Mouse (Mus musculus): Measurements from ENCODE around the gene Phlpp1. TPM values are rescaled to one million over a fixed set of nuclear protein-coding genes. Genes with fewer than 3 reads are reported as not detected.

The Phlpp1 gene
- polyA plus RNA-seq, 1 experiment: 2.6 TPM

GRCm38 (mm10) chr1:106157961-106158515 lies 13.5 kb upstream of the Phlpp1 start:
- no peak overlapping the region for H3K27ac ChIP-seq (ENCODE audit: control insufficient read depth, insufficient read depth, low read depth, low read length, poor library complexity)
- H3K4me3 ChIP-seq (replicated peaks; ENCODE audit: control insufficient read depth, low read depth, low read length): no peak overlapping the region
- peaks cover 8% of the 10 kb centered on the region for H3K4me1 ChIP-seq (ENCODE audit: control insufficient read depth, insufficient read depth, low read length)
- 2% methylated on average over 4 of the region's 4 CpGs for WGBS
- TF ChIP-seq CTCF (IDR thresholded peaks at IDR 0.05; ENCODE audit: control insufficient read depth, insufficient read depth, low read length) (no peak), POLR2A (IDR thresholded peaks at IDR 0.05; ENCODE audit: borderline replicate concordance, control insufficient read depth, low read depth, low read length) (no peak)

- Histone ChIP-seq H3K27ac (ENCODE audit: control insufficient read depth, insufficient read depth, low read depth, low read length, poor library complexity) (no peak overlapping the region), H3K4me1 (ENCODE audit: control insufficient read depth, insufficient read depth, low read length) (peaks cover 8% of the 10 kb centered on the region), H3K4me3 (replicated peaks; ENCODE audit: control insufficient read depth, low read depth, low read length) (no peak overlapping the region)
- TF ChIP-seq CTCF (IDR thresholded peaks at IDR 0.05; ENCODE audit: control insufficient read depth, insufficient read depth, low read length): no peak
- TF ChIP-seq POLR2A (IDR thresholded peaks at IDR 0.05; ENCODE audit: borderline replicate concordance, control insufficient read depth, low read depth, low read length): no peak
- WGBS: 81% methylated on average over 5 of the region's 5 CpGs
Observed at GRCm38 (mm10) chr1:106159667-106160066, 11.9 kb upstream of the Phlpp1 start.

GRCm38 (mm10) chr1:106160916-106161315 lies 10.6 kb upstream of the Phlpp1 start:
- no peak overlapping the region for H3K27ac ChIP-seq (ENCODE audit: control insufficient read depth, insufficient read depth, low read depth, low read length, poor library complexity)
- WGBS: 65% methylated on average over 4 of the region's 4 CpGs
- peaks cover 8% of the 10 kb centered on the region for H3K4me1 ChIP-seq (ENCODE audit: control insufficient read depth, insufficient read depth, low read length)
- H3K4me3 ChIP-seq (replicated peaks; ENCODE audit: control insufficient read depth, low read depth, low read length): no peak overlapping the region
- TF ChIP-seq POLR2A (IDR thresholded peaks at IDR 0.05; ENCODE audit: borderline replicate concordance, control insufficient read depth, low read depth, low read length) (no peak), CTCF (IDR thresholded peaks at IDR 0.05; ENCODE audit: control insufficient read depth, insufficient read depth, low read length) (no peak)

- Histone ChIP-seq H3K4me1 (ENCODE audit: control insufficient read depth, insufficient read depth, low read length) (peaks cover 8% of the 10 kb centered on the region), H3K4me3 (replicated peaks; ENCODE audit: control insufficient read depth, low read depth, low read length) (no peak overlapping the region)
- WGBS: 9% methylated on average over 7 of the region's 7 CpGs
Observed at GRCm38 (mm10) chr1:106162581-106162980, 9.0 kb upstream of the Phlpp1 start.

GRCm38 (mm10) chr1:106163401-106163800 lies 8.2 kb upstream of the Phlpp1 start:
- Histone ChIP-seq H3K4me1 (ENCODE audit: control insufficient read depth, insufficient read depth, low read length) (peaks cover 5% of the 10 kb centered on the region; the same call in 1 of the 2 replicates), H3K4me3 (replicated peaks; ENCODE audit: control insufficient read depth, low read depth, low read length) (no peak overlapping the region), H3K27ac (ENCODE audit: control insufficient read depth, insufficient read depth, low read depth, low read length, poor library complexity) (no peak overlapping the region; the same call in 1 of the 2 replicates)
- WGBS: 76% methylated on average over 8 of the region's 8 CpGs
- no peak for TF ChIP-seq CTCF (IDR thresholded peaks at IDR 0.05; ENCODE audit: control insufficient read depth, insufficient read depth, low read length)
- no peak for TF ChIP-seq POLR2A (IDR thresholded peaks at IDR 0.05; ENCODE audit: borderline replicate concordance, control insufficient read depth, low read depth, low read length)

More at GRCm38 (mm10) chr1:106162581-106162980, 9.0 kb upstream of the Phlpp1 start:
- TF ChIP-seq POLR2A (IDR thresholded peaks at IDR 0.05; ENCODE audit: borderline replicate concordance, control insufficient read depth, low read depth, low read length): no peak
- TF ChIP-seq CTCF (IDR thresholded peaks at IDR 0.05; ENCODE audit: control insufficient read depth, insufficient read depth, low read length): no peak
- peak overlapping the region; percentile 85 for H3K27ac ChIP-seq (ENCODE audit: control insufficient read depth, insufficient read depth, low read depth, low read length, poor library complexity)

GRCm38 (mm10) chr1:106164111-106164510 lies 7.4 kb upstream of the Phlpp1 start:
- no peak overlapping the region for H3K27ac ChIP-seq (ENCODE audit: control insufficient read depth, insufficient read depth, low read depth, low read length, poor library complexity)
- H3K4me3 ChIP-seq (replicated peaks; ENCODE audit: control insufficient read depth, low read depth, low read length): no peak overlapping the region
- TF ChIP-seq POLR2A (IDR thresholded peaks at IDR 0.05; ENCODE audit: borderline replicate concordance, control insufficient read depth, low read depth, low read length) (no peak), CTCF (IDR thresholded peaks at IDR 0.05; ENCODE audit: control insufficient read depth, insufficient read depth, low read length) (no peak)
- peaks cover 5% of the 10 kb centered on the region; the same call in 1 of the 2 replicates for H3K4me1 ChIP-seq (ENCODE audit: control insufficient read depth, insufficient read depth, low read length)
- WGBS: 88% methylated on average over 3 of the region's 3 CpGs

- H3K27ac ChIP-seq (ENCODE audit: control insufficient read depth, insufficient read depth, low read depth, low read length, poor library complexity): no peak overlapping the region
- no peaks in the 10 kb centered on the region; the same call in 1 of the 2 replicates for H3K4me1 ChIP-seq (ENCODE audit: control insufficient read depth, insufficient read depth, low read length)
- 59% methylated on average over 4 of the region's 4 CpGs for WGBS
Observed at GRCm38 (mm10) chr1:106168001-106168400, 3.6 kb upstream of the Phlpp1 start.

GRCm38 (mm10) chr1:106168801-106169200 lies 2.8 kb upstream of the Phlpp1 start:
- no peak overlapping the region for H3K4me3 ChIP-seq (replicated peaks; ENCODE audit: control insufficient read depth, low read depth, low read length)
- no peak overlapping the region for H3K27ac ChIP-seq (ENCODE audit: control insufficient read depth, insufficient read depth, low read depth, low read length, poor library complexity)
- WGBS: 46% methylated on average over 3 of the region's 3 CpGs
- no peak for TF ChIP-seq CTCF (IDR thresholded peaks at IDR 0.05; ENCODE audit: control insufficient read depth, insufficient read depth, low read length)
- TF ChIP-seq POLR2A (IDR thresholded peaks at IDR 0.05; ENCODE audit: borderline replicate concordance, control insufficient read depth, low read depth, low read length): no peak
- peaks cover 1% of the 10 kb centered on the region for H3K4me1 ChIP-seq (ENCODE audit: control insufficient read depth, insufficient read depth, low read length)

More at GRCm38 (mm10) chr1:106168001-106168400, 3.6 kb upstream of the Phlpp1 start:
- no peak overlapping the region for H3K4me3 ChIP-seq (replicated peaks; ENCODE audit: control insufficient read depth, low read depth, low read length)
- TF ChIP-seq POLR2A (IDR thresholded peaks at IDR 0.05; ENCODE audit: borderline replicate concordance, control insufficient read depth, low read depth, low read length): no peak
- TF ChIP-seq CTCF (IDR thresholded peaks at IDR 0.05; ENCODE audit: control insufficient read depth, insufficient read depth, low read length): no peak
